Mouse (Mus musculus): ENCODE data around the gene Ntsr1. TPM values are rescaled to one million over a fixed set of nuclear protein-coding genes. Genes with fewer than 3 reads are reported as not detected.
A peak's percentile ranks its signal among the peaks of the same experiment; 100 is the strongest.

Ntsr1 gene
- total RNA-seq, 2 experiments from 2014 or later = 11.4 to 14.1 TPM

DNA sequence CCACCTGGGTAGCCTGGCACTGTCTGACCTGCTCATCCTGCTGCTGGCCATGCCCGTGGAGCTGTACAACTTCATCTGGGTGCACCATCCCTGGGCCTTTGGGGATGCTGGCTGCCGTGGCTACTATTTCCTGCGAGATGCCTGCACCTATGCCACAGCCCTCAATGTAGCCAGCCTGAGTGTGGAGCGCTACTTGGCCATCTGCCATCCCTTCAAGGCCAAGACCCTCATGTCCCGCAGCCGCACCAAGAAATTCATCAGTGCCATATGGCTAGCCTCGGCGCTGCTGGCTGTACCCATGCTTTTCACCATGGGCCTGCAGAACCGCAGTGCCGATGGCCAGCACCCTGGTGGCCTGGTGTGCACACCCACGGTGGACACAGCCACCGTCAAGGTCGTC lies 950 bp downstream of the Ntsr1 start:
- intact Hi-C loops (cut with DNase I) = no loop called here
- DNase-seq (ENCODE audit: low spot score in 2 of 2) = no peak

GRCm38 (mm10) chr2:180501217-180501967 lies 1.6 kb downstream of the Ntsr1 start:
- intact Hi-C loops (cut with DNase I) = no loop called here
- DNase-seq (ENCODE audit: low spot score in 2 of 2) = peak in 1 of 2 experiments; percentile 32

- intact Hi-C loops (cut with DNase I) = no loop called here
- DNase-seq (ENCODE audit: low spot score in 2 of 2) = no peak
These were observed 6.5 kb downstream of the Ntsr1 start for GRCm38 (mm10) chr2:180506281-180506680.

DNA sequence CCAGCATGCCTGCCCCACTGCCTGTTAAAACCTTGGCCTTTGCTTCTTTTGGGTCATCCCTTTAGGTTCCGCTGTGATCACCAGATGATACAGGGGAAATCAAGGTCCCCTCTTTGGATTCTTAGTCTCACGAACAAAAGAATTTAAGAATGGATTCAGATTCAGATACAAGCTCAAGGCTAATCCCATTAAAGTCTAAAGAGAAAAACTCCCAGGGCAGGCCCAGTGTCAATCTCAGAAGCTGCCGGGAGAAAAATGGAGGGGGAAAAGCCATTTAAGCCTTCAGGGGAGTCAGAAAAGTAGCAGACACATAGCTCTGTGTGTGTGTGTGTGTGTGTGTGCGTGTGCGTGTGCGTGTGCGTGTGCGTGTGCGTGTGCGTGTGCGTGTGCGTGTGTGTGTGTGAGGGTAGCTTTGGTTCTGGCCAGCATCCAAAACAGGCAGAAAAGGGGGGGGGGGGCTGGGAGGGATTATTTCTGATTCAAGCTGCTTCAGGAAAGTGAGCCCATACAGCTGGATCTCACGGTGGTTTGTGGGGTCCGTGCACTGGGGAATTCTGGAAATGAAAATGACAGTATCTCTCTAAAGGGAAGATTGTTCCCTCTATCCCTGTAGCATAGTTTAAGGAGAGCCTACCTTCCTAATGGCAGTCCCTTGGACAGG lies 8.8 kb downstream of the Ntsr1 start:
- intact Hi-C loops (cut with DNase I) = no loop called here

GRCm38 (mm10) chr2:180510867-180511266 lies 11.1 kb downstream of the Ntsr1 start:
- no peak for DNase-seq (ENCODE audit: low spot score in 2 of 2)
- intact Hi-C loops (cut with DNase I) = no loop called here

More for the DNA sequence above, 8.8 kb downstream of the Ntsr1 start:
- no peak for DNase-seq (ENCODE audit: low spot score in 2 of 2)

DNA sequence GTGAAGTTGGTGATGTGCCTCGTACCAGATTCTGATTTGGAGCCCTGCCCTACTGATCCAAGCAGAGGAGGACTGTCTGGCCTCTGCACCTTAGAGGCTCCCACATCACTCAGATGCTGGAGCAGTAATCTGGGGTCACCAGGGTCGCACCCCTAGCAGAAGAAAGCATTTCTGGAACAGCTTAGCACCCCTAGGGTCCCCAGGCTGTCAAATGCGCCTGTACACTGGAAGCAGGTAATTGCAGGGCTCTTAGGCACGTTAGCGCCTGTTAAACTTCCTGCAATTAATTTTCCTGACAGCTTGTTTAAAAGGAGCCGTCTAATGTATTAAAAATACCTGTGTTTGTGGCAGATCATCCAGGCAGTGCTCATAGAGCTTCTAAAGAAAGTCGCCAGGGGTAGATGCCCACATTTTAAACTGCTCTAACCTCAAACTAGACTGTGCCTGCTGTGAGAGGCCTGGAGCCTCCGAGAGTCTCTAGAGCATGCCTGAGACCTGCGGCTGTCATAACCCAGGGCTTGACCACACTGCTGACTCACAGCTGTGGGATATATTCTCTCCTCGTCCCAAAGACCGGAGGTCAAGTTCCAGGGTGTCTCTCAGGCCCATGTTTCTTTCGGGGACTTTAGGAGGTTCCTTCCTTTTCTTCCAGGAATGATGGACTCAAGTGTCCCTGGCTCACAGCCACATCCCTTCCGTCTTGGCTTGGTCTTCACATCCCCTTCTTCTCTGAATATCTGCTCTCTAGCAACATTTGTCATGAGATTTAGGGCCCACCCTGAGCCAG lies 12.3 kb downstream of the Ntsr1 start:
- no peak for DNase-seq (ENCODE audit: low spot score in 2 of 2)

GRCm38 (mm10) chr2:180513019-180513418 lies 13.2 kb downstream of the Ntsr1 start:
- no peak for DNase-seq (ENCODE audit: low spot score in 2 of 2)
- intact Hi-C loops (cut with DNase I) = no loop called here

More for the DNA sequence above, 12.3 kb downstream of the Ntsr1 start:
- intact Hi-C loops (cut with DNase I) = no loop called here

- no peak for DNase-seq (ENCODE audit: low spot score in 2 of 2)
- intact Hi-C loops (cut with DNase I) = no loop called here
These were observed 14.1 kb downstream of the Ntsr1 start for GRCm38 (mm10) chr2:180513835-180514234.

- DNase-seq (ENCODE audit: low spot score in 2 of 2) = no peak
- intact Hi-C loops (cut with DNase I) = no loop called here
These were observed 21.9 kb downstream of the Ntsr1 start for GRCm38 (mm10) chr2:180521437-180522221.

- no peak for DNase-seq (ENCODE audit: low spot score in 2 of 2)
- intact Hi-C loops (cut with DNase I) = no loop called here
These were observed 23.0 kb downstream of the Ntsr1 start for GRCm38 (mm10) chr2:180522825-180523224.

DNA sequence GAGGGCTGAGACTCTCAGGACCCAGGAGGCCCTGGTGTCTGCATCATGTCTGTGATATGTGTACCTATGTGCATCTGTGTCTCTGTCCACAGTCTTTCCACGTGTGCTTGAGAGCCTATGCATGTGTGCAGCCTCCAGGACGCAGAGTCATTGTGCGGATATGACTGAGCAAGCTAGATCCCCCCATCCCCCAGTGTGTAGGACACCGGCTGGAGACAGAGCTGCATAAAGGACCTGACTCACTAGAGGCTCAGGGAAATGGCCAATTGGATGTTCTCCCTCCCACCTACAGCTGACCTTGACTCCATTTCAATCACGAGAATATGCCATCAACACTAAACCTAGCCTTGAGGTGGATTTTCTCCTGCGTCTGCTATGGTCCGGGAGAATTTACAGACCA lies 27.7 kb downstream of the Ntsr1 start:
- intact Hi-C loops (cut with DNase I) = no loop called here
- no peak for DNase-seq (ENCODE audit: low spot score in 2 of 2)

GRCm38 (mm10) chr2:180527883-180528282 lies 28.1 kb downstream of the Ntsr1 start:
- intact Hi-C loops (cut with DNase I) = no loop called here
- no peak for DNase-seq (ENCODE audit: low spot score in 2 of 2)

- DNase-seq (ENCODE audit: low spot score in 2 of 2) = no peak
- intact Hi-C loops (cut with DNase I) = no loop called here
These were observed 30.4 kb downstream of the Ntsr1 start for GRCm38 (mm10) chr2:180530130-180530529.

- no peak for DNase-seq (ENCODE audit: low spot score in 2 of 2)
- intact Hi-C loops (cut with DNase I) = no loop called here
These were observed 30.8 kb downstream of the Ntsr1 start for GRCm38 (mm10) chr2:180530584-180530983.

DNA sequence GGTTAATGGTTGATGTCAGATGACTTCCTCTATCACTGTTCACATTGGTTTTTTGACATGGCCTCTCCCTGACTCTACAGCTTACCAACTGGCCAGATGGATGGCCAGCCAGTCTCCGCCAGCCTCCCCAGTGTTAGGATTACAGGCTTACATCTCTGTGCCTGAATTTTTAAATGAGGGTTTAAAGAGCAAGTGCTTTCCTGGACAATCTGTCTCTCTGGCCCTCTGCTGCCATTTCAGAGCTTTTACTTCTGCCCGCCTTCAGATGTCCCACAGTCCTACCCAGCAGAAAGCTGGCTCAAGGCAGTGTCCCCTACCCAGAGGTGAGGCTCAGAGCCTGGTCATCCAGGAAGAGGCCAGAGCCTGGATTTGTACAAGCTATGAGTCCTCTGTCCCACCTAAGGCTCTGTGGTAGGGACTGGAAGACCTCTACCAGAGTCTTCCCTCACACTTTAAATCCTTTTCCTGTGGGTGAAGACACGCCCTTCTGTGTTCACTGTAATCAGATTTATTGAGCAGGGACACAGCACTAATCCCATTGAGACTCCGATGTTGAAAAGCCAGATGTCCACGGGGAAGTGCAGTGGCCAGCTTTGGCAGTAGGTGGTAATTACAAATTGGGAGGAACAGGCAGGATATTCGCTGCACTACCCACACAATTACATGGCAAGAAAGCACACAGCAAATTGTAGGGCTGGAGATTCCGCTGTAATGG lies 32.1 kb downstream of the Ntsr1 start:
- DNase-seq (ENCODE audit: low spot score in 2 of 2) = no peak
- intact Hi-C loops (cut with DNase I) = no loop called here

GRCm38 (mm10) chr2:180532386-180532995 lies 32.7 kb downstream of the Ntsr1 start:
- intact Hi-C loops (cut with DNase I) = no loop called here

GRCm38 (mm10) chr2:180533237-180533636 lies 33.5 kb downstream of the Ntsr1 start:
- DNase-seq (ENCODE audit: low spot score in 2 of 2) = no peak
- intact Hi-C loops (cut with DNase I) = no loop called here

More at GRCm38 (mm10) chr2:180532386-180532995, 32.7 kb downstream of the Ntsr1 start:
- no peak for DNase-seq (ENCODE audit: low spot score in 2 of 2)

GRCm38 (mm10) chr2:180543675-180544074 lies 43.9 kb downstream of the Ntsr1 start:
- intact Hi-C loops (cut with DNase I) = no loop called here

More at GRCm38 (mm10) chr2:180543675-180544074, 43.9 kb downstream of the Ntsr1 start:
- DNase-seq (ENCODE audit: low spot score in 2 of 2) = no peak

Measured in left cerebral cortex, postnatal 14 days (tissue).